Mouse (Mus musculus) intestine, embryonic 16.5 days (tissue): Measurements from ENCODE around the gene Mrln. TPM values are rescaled to one million over a fixed set of nuclear protein-coding genes. Genes with fewer than 3 reads are reported as not detected.
A peak's percentile ranks its signal among the peaks of the same experiment; 100 is the strongest.

Source experiments
- ATAC-seq: fragments of 200-750 bp; cut with Nextera tagmentation; 2 replicates; pipeline ENCODE4 v1.8.0; 2017; ENCODE audit warnings: moderate TSS enrichment, moderate library complexity
- H3K27ac ChIP-seq: fragments of 300-500 bp; sonication (generic); 2 replicates; pipeline ENCODE4 v1.5.1; 2014; ENCODE audit warnings: mild to moderate bottlenecking, low read length
- H3K27me3 ChIP-seq: fragments of 300-500 bp; sonication (generic); replicated peaks from 2 replicates; pipeline ENCODE4 v1.6.1; 2014; ENCODE audit warnings: low read length, control low read depth, mixed read lengths; ENCODE audit not compliant: control insufficient read depth, insufficient read depth
- H3K36me3 ChIP-seq: fragments of 300-500 bp; sonication (generic); 2 replicates; pipeline ENCODE4 v1.6.1; 2014; ENCODE audit warnings: low read length, control low read depth; ENCODE audit not compliant: control insufficient read depth, insufficient read depth
- H3K4me1 ChIP-seq: fragments of 300-500 bp; sonication (generic); 2 replicates; pipeline ENCODE4 v1.6.1; 2014; ENCODE audit warnings: low read length, control low read depth, mixed read lengths; ENCODE audit not compliant: control insufficient read depth, insufficient read depth
- H3K4me2 ChIP-seq: fragments of 300-500 bp; sonication (generic); 2 replicates; pipeline ENCODE4 v1.6.1; 2014; ENCODE audit warnings: low read depth, low read length, control low read depth
- H3K4me3 ChIP-seq: fragments of 300-500 bp; sonication (generic); 2 replicates; pipeline ENCODE4 v1.5.1; 2014; ENCODE audit warnings: mild to moderate bottlenecking, low read length
- H3K9ac ChIP-seq: fragments of 300-500 bp; sonication (generic); 2 replicates; pipeline ENCODE4 v1.6.1; 2014; ENCODE audit warnings: low read depth, low read length
- H3K9me3 ChIP-seq: fragments of 300-500 bp; sonication (generic); 2 replicates; pipeline ENCODE4 v1.6.1; 2016; ENCODE audit warnings: low read length, control low read depth; ENCODE audit not compliant: control insufficient read depth
- WGBS: fragments of 180-500 bp; shearing (Covaris S2); extraction: QIAGEN DNeasy Blood & Tissue Kit; methylation state at CpG from one replicate; pipeline ENCODE4 v1.1.7; 2014; 5-methylcytosine and 5-hydroxymethylcytosine counted together
- polyA plus RNA-seq: library from polyadenylated mRNA; unstranded; fragments of >200 nt; fragmentation: Nextera tagmentation; extraction: Ambion mirVana; gene quantifications from 2 replicates; pipeline ENCODE4 v1.2.1, GENCODE M21; 2015

The Mrln gene
- polyA plus RNA-seq, result 0.65 and 0.95 TPM in 2 replicates

- ATAC-seq, result peak; percentile 78
- Histone ChIP-seq H3K27ac (no peak within 1 kb of the TSS), H3K27me3 (no peaks in the 10 kb centered on the region), H3K4me3 (no peak within 1 kb of the TSS), H3K9me3 (no peaks in the 10 kb centered on the region), H3K9ac (no peak within 1 kb of the TSS), H3K36me3 (no peaks in the 10 kb centered on the region), H3K4me2 (peak within 1 kb of the TSS; percentile 20), H3K4me1 (peaks cover 6% of the 10 kb centered on the region; the same call in 1 of the 2 replicates)
- WGBS, result 29% methylated on average over 17 of the region's 17 CpGs
Observed at GRCm38 (mm10) chr10:70204505-70205399, at the start of gene Mrln. Gene Mrln, plus strand, starts transcription at chr10:70204664.

DNA sequence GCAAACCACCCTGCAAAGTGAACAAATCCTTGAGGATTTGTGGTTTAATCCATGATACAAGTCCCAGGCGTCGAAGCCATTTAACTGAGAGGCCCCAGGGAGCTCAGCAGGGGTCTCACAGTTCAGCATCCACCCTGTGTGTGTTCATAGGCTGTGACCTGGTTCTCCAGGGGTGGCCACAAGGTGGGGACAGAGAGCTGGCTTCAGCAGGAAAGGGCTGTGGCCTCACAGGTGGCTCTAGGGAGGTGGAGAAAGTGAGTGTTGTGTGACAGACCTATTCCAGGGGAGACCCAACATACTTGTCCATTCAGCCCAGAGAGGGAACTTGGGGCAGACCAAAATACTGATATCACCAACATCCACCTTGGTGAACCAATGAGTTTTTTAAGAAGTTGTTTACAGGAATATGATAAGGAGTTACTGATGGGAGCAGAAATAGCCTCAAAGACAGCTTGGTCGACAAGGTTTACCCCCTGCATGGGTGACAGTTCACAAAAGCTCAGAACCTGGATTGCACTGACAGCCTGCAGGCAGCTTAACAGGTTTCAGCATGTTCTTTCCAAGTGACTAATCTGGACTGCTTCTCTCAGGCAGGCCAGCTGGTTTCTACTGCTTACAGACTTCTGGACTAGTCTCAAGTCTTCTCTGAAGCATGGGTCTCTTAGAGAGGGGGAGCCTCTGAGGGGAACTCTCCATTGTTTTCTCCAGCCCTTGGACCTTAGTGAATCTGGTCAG lies 47.9 kb upstream of the Mrln start:
- no peaks in the 10 kb centered on the region; the same call in 1 of the 2 replicates for H3K9me3 ChIP-seq
- 78% methylated on average over 3 of the region's 3 CpGs for WGBS
- no peak overlapping the region for H3K9ac ChIP-seq
- peaks cover 3% of the 10 kb centered on the region; the same call in 1 of the 2 replicates for H3K4me1 ChIP-seq
- H3K27ac ChIP-seq, result no peak overlapping the region
- no peak for ATAC-seq
- no peak overlapping the region for H3K4me2 ChIP-seq
- no peaks in the 10 kb centered on the region for H3K27me3 ChIP-seq
- peaks cover 19% of the 10 kb centered on the region for H3K36me3 ChIP-seq
- no peak overlapping the region for H3K4me3 ChIP-seq

DNA sequence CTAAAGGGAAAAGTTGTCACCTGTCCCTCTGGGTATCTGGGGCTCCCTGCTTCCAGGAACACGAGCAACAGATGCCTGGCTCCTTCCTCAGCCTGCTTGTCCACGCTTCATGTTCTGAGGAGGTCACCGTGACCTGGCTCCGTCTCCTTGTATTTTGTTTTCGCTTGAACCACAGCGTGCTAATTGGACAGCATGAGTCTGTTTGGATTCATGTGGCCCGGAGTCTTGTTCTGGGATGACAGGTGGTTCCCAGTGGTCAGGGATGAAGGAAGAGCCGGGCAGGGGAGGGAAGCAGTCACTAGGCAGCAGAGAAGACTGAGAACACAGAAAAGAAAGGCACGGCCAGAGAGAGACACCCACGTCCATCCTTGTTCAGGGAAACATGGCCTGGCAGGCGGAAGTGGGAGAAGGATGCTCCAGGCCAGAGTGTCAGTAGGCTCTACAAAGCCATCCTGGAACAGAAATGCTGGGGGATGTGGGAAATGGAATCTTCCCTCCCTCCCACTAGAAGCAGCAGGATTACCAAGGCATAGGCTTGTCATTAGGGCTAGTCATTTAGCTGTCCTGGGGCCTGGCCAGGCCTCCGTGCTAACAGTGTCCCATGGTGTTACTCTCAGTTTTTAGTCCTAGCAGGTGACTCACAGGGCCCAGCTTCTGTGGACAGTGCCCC lies 44.7 kb upstream of the Mrln start:
- H3K9me3 ChIP-seq, result no peaks in the 10 kb centered on the region; the same call in 1 of the 2 replicates
- H3K27ac ChIP-seq, result no peak overlapping the region
- no peak overlapping the region for H3K4me3 ChIP-seq
- H3K27me3 ChIP-seq, result no peaks in the 10 kb centered on the region
- peaks cover 21% of the 10 kb centered on the region for H3K36me3 ChIP-seq
- no peak overlapping the region for H3K9ac ChIP-seq
- ATAC-seq, result no peak
- WGBS, result 82% methylated on average over 12 of the region's 12 CpGs
- no peaks in the 10 kb centered on the region for H3K4me1 ChIP-seq
- no peak overlapping the region for H3K4me2 ChIP-seq

GRCm38 (mm10) chr10:70160811-70161210 lies 43.7 kb upstream of the Mrln start:
- ATAC-seq, result no peak
- H3K9ac ChIP-seq, result no peak overlapping the region

GRCm38 (mm10) chr10:70161504-70161903 lies 43.0 kb upstream of the Mrln start:
- Histone ChIP-seq H3K9me3 (no peaks in the 10 kb centered on the region; the same call in 1 of the 2 replicates), H3K4me3 (no peak overlapping the region), H3K4me1 (no peaks in the 10 kb centered on the region)

More at GRCm38 (mm10) chr10:70160811-70161210, 43.7 kb upstream of the Mrln start:
- WGBS, result 93% methylated on average over 12 of the region's 12 CpGs
- no peaks in the 10 kb centered on the region; the same call in 1 of the 2 replicates for H3K9me3 ChIP-seq
- no peak overlapping the region for H3K4me3 ChIP-seq
- H3K4me1 ChIP-seq, result no peaks in the 10 kb centered on the region
- no peak overlapping the region for H3K27ac ChIP-seq
- no peaks in the 10 kb centered on the region for H3K27me3 ChIP-seq
- no peak overlapping the region for H3K4me2 ChIP-seq
- peaks cover 14% of the 10 kb centered on the region for H3K36me3 ChIP-seq

DNA sequence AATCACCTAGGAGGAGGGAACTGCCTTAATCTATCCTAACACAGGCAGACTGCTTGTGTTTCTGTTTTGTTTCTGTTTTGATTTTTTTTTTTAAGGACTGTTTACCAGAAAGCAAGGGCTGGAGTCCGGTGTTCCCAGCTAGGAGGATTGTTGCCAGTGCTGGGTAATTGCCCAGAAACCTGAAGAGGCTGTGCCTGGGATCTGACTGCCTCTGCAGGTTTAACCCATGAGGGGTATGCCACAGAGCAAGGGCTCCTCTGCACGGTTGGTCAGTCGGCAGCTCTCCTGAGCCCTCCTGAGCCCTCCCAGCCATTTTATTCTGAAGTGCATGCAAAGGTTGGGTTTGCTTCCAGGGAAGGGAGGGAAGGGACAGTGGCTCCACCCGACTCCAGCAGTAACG lies 40.8 kb upstream of the Mrln start:
- Histone ChIP-seq H3K4me2 (no peak overlapping the region), H3K27me3 (no peaks in the 10 kb centered on the region), H3K9ac (no peak overlapping the region), H3K4me1 (no peaks in the 10 kb centered on the region), H3K36me3 (peaks cover 2% of the 10 kb centered on the region; the same call in 1 of the 2 replicates), H3K4me3 (no peak overlapping the region), H3K27ac (no peak overlapping the region), H3K9me3 (no peaks in the 10 kb centered on the region)
- ATAC-seq, result no peak
- WGBS, result 54% methylated on average over 5 of the region's 5 CpGs

More at GRCm38 (mm10) chr10:70161504-70161903, 43.0 kb upstream of the Mrln start:
- 93% methylated on average over 14 of the region's 14 CpGs for WGBS
- Histone ChIP-seq H3K27me3 (no peaks in the 10 kb centered on the region), H3K9ac (no peak overlapping the region), H3K36me3 (peaks cover 9% of the 10 kb centered on the region), H3K4me2 (no peak overlapping the region), H3K27ac (no peak overlapping the region)
- ATAC-seq, result no peak

GRCm38 (mm10) chr10:70165877-70166276 lies 38.6 kb upstream of the Mrln start:
- H3K4me3 ChIP-seq, result no peak overlapping the region
- H3K4me2 ChIP-seq, result no peak overlapping the region
- H3K36me3 ChIP-seq, result peaks cover 2% of the 10 kb centered on the region; the same call in 1 of the 2 replicates
- H3K9me3 ChIP-seq, result no peaks in the 10 kb centered on the region
- H3K4me1 ChIP-seq, result no peaks in the 10 kb centered on the region
- H3K9ac ChIP-seq, result no peak overlapping the region
- ATAC-seq, result no peak
- H3K27ac ChIP-seq, result no peak overlapping the region
- 70% methylated on average over 6 of the region's 6 CpGs for WGBS
- H3K27me3 ChIP-seq, result no peaks in the 10 kb centered on the region

DNA sequence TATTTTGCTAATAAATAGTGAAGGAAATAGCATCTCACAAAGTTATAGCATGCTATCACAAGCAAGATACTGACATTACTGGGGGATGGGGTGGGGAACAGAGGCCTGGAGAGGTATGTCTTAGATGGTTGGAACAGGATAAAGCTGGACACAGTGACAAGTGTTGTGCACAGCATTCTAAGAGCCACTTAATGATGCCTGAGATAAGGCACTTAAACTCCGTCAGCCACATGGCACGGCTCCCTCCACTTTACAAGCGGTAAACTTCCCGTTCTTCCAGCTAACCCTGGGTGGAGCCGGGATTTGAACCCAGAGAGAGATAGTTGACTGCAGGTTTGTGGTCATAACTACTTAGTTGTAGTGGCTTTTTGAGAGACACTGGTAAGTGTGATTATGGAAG lies 38.0 kb upstream of the Mrln start:
- Histone ChIP-seq H3K27me3 (no peaks in the 10 kb centered on the region), H3K27ac (no peak overlapping the region), H3K4me1 (no peaks in the 10 kb centered on the region), H3K36me3 (peaks cover 2% of the 10 kb centered on the region; the same call in 1 of the 2 replicates), H3K9ac (no peak overlapping the region), H3K9me3 (no peaks in the 10 kb centered on the region), H3K4me2 (no peak overlapping the region), H3K4me3 (no peak overlapping the region)
- no peak for ATAC-seq
- WGBS, result 88% methylated on average over 5 of the region's 5 CpGs

DNA sequence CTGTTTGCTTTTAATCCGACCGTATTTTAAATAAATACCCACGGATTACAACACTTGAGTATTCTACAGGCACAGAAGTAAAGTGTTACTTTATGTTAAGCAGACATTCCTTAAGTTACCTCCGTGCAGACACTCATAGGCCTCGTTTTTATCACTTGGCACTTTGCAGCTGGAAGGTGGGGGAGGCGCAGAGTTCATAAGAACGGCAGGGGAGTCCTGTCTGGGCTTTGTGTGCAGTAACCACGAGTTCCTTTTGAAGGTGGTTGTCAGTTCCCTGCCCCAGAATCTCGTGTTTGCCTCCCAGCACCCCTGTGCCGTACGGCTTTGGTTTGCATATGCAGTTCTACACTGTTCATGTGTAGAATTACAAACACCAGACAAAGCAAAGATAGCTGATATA lies 36.8 kb upstream of the Mrln start:
- no peaks in the 10 kb centered on the region for H3K27me3 ChIP-seq
- H3K4me1 ChIP-seq, result no peaks in the 10 kb centered on the region
- H3K4me3 ChIP-seq, result no peak overlapping the region
- H3K27ac ChIP-seq, result no peak overlapping the region
- peaks cover 2% of the 10 kb centered on the region; the same call in 1 of the 2 replicates for H3K36me3 ChIP-seq
- H3K9me3 ChIP-seq, result no peaks in the 10 kb centered on the region
- 53% methylated on average over 11 of the region's 11 CpGs for WGBS
- no peak overlapping the region for H3K4me2 ChIP-seq
- no peak overlapping the region for H3K9ac ChIP-seq
- no peak for ATAC-seq
